Mouse (Mus musculus) hindbrain, embryonic 14.5 days (tissue): Measurements from ENCODE around the gene Fras1. TPM values are rescaled to one million over a fixed set of nuclear protein-coding genes. Genes with fewer than 3 reads are reported as not detected.

Experiments used
- ATAC-seq: fragments of 200-750 bp; cut with Nextera tagmentation; 2 replicates; pipeline ENCODE4 v1.8.0; 2017; ENCODE audit warnings: moderate number of reproducible peaks, mild to moderate bottlenecking, moderate TSS enrichment, moderate library complexity; ENCODE audit not compliant: low FRiP score
- DNase-seq: peaks from one replicate; pipeline ENCODE4 v3.0.0-alpha.2; 2015; ENCODE audit warnings: low spot score
- H3K27ac ChIP-seq: fragments of 300-500 bp; sonication (generic); 2 replicates; pipeline ENCODE4 v1.5.1; 2014; ENCODE audit warnings: mild to moderate bottlenecking, moderate library complexity
- H3K27me3 ChIP-seq: fragments of 300-500 bp; sonication (generic); 2 replicates; pipeline ENCODE4 v1.6.1; 2014; ENCODE audit warnings: mild to moderate bottlenecking, low read length, mixed read lengths; ENCODE audit not compliant: control insufficient read depth, insufficient read depth
- H3K36me3 ChIP-seq: fragments of 300-500 bp; sonication (generic); replicated peaks from 2 replicates; pipeline ENCODE4 v1.6.1; 2014; ENCODE audit not compliant: control insufficient read depth, insufficient read depth
- H3K4me1 ChIP-seq: fragments of 300-500 bp; sonication (generic); replicated peaks from 2 replicates; pipeline ENCODE4 v1.6.1; 2014; ENCODE audit warnings: antibody characterized with exemption, low read length, mixed read lengths; ENCODE audit not compliant: control insufficient read depth, insufficient read depth
- H3K4me2 ChIP-seq: fragments of 300-500 bp; sonication (generic); replicated peaks from 2 replicates; pipeline ENCODE4 v1.6.1; 2014; ENCODE audit warnings: mild to moderate bottlenecking, moderate library complexity
- H3K4me3 ChIP-seq: fragments of 300-500 bp; sonication (generic); replicated peaks from 2 replicates; pipeline ENCODE4 v1.5.1; 2014; ENCODE audit warnings: mild to moderate bottlenecking, low read length
- H3K9ac ChIP-seq: fragments of 300-500 bp; sonication (generic); 2 replicates; pipeline ENCODE4 v1.6.1; 2014
- H3K9me3 ChIP-seq: fragments of 300-500 bp; sonication (generic); 2 replicates; pipeline ENCODE4 v1.6.1; 2016; ENCODE audit warnings: low read length; ENCODE audit not compliant: control insufficient read depth
- WGBS: fragments of 180-500 bp; shearing (Covaris S2); extraction: QIAGEN DNeasy Blood & Tissue Kit; methylation state at CpG from one replicate; pipeline ENCODE4 v1.1.7; 2014; 5-methylcytosine and 5-hydroxymethylcytosine counted together
- polyA plus RNA-seq: library from polyadenylated mRNA; unstranded; fragments of >200 nt; fragmentation: Nextera tagmentation; extraction: Ambion mirVana; gene quantifications from 2 replicates; pipeline ENCODE4 v1.2.1, GENCODE M21; 2014

Gene Fras1
- polyA plus RNA-seq, 1 experiment from 2014 or later, result 9.8 TPM

- ATAC-seq, result no peak
- 82% methylated on average over 4 of the region's 4 CpGs for WGBS
- Histone ChIP-seq H3K27me3 (no peaks in the 10 kb centered on the region), H3K9ac (no peak overlapping the region), H3K4me1 (no peaks in the 10 kb centered on the region), H3K9me3 (no peaks in the 10 kb centered on the region), H3K36me3 (no peaks in the 10 kb centered on the region), H3K27ac (no peak overlapping the region), H3K4me3 (no peak overlapping the region), H3K4me2 (no peak overlapping the region)
- no peak for DNase-seq
Measured at GRCm38 (mm10) chr5:96459605-96460004, 85.8 kb downstream of the Fras1 start.

- Histone ChIP-seq H3K36me3 (no peaks in the 10 kb centered on the region), H3K27ac (no peak overlapping the region), H3K9ac (no peak overlapping the region), H3K4me1 (no peaks in the 10 kb centered on the region), H3K9me3 (no peaks in the 10 kb centered on the region), H3K27me3 (no peaks in the 10 kb centered on the region), H3K4me2 (no peak overlapping the region), H3K4me3 (no peak overlapping the region)
- 100% methylated on average over 2 of the region's 2 CpGs for WGBS
- ATAC-seq (no peak), DNase-seq (no peak)
Measured at GRCm38 (mm10) chr5:96462197-96462596, 88.4 kb downstream of the Fras1 start.

GRCm38 (mm10) chr5:96466461-96466860 is 92.7 kb downstream of the Fras1 start:
- Histone ChIP-seq H3K4me2 (no peak overlapping the region), H3K27me3 (no peaks in the 10 kb centered on the region)
- 49% methylated on average over 7 of the region's 7 CpGs for WGBS

DNA sequence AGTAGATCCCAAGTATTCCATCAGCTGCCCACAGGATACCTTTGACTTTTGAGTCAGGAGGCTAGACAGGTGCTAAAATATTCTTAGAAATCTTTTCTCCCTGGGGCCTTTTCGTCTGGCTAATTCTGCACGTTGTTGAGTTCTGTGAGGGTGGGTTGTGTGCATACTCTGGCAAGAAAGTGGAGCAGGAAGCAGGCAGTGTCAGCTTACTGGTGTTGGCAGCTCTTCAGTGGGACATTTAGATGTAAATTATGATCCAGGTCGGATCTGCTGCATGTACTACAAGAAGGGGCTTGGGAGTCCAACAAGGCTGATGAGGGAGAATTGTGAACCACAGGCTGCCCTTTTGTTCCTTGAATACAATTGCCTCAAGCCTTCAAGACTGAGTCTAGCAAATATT is 98.2 kb downstream of the Fras1 start:
- Histone ChIP-seq H3K4me2 (no peak overlapping the region), H3K27me3 (no peaks in the 10 kb centered on the region), H3K9me3 (no peaks in the 10 kb centered on the region), H3K9ac (no peak overlapping the region), H3K36me3 (no peaks in the 10 kb centered on the region), H3K4me1 (no peaks in the 10 kb centered on the region), H3K27ac (no peak overlapping the region), H3K4me3 (no peak overlapping the region)
- DNase-seq (no peak), ATAC-seq (no peak)
- WGBS, result 42% methylated on average over 3 of the region's 3 CpGs

More at GRCm38 (mm10) chr5:96466461-96466860, 92.7 kb downstream of the Fras1 start:
- H3K4me3 ChIP-seq, result no peak overlapping the region
- no peak overlapping the region for H3K27ac ChIP-seq
- H3K4me1 ChIP-seq, result no peaks in the 10 kb centered on the region
- no peaks in the 10 kb centered on the region for H3K9me3 ChIP-seq
- no peak overlapping the region for H3K9ac ChIP-seq
- no peak for ATAC-seq
- no peaks in the 10 kb centered on the region for H3K36me3 ChIP-seq
- DNase-seq, result no peak

DNA sequence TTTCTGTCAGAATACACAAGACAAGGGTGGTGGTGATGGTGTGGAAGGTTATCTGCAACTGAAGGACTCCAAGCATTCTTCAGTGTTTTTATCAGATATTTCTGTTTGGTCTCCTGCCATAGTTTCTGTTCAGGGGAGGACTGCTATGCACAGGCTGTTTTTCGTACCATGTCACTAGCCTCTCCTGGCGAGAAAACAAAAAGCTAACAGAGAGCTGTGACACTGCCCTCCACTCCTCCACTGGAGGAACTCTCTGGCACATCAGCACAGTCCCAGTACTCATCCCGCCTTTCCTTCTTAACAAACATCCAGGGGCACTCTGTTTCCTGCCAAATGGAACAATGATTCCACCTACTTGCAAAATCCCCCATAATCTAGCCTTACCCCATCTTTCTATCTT is 101.7 kb downstream of the Fras1 start:
- Histone ChIP-seq H3K4me3 (no peak overlapping the region), H3K36me3 (no peaks in the 10 kb centered on the region), H3K27me3 (no peaks in the 10 kb centered on the region), H3K9me3 (no peaks in the 10 kb centered on the region), H3K27ac (no peak overlapping the region), H3K9ac (no peak overlapping the region), H3K4me1 (no peaks in the 10 kb centered on the region), H3K4me2 (no peak overlapping the region)
- WGBS, result 88% methylated on average over 3 of the region's 3 CpGs
- ATAC-seq, result no peak
- no peak for DNase-seq

DNA sequence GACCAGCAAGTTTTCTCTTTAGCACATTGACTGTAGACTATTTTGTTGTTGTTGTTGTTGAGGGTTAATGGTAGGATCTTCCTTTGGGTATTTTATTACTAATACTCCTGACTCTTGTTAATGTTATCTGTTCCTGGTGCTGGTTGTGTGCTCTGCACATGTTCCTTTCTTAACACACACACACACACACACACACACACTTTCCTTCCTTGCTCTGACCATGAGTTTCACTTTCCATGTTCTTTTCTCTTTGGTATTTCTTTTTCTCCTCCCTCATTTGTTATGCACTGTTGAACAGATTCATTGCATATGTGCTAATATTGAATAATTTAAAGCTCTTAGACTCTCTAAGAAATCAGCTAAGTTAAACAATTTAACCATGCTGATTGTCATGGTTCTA is 105.2 kb downstream of the Fras1 start:
- Histone ChIP-seq H3K27ac (no peak overlapping the region), H3K27me3 (no peaks in the 10 kb centered on the region), H3K4me1 (no peaks in the 10 kb centered on the region), H3K4me3 (no peak overlapping the region), H3K9ac (no peak overlapping the region), H3K9me3 (no peaks in the 10 kb centered on the region), H3K4me2 (no peak overlapping the region), H3K36me3 (no peaks in the 10 kb centered on the region)
- no peak for ATAC-seq
- DNase-seq, result no peak

- Histone ChIP-seq H3K4me2 (no peak overlapping the region), H3K27ac (no peak overlapping the region), H3K4me3 (no peak overlapping the region), H3K9ac (no peak overlapping the region), H3K9me3 (no peaks in the 10 kb centered on the region), H3K4me1 (no peaks in the 10 kb centered on the region), H3K27me3 (no peaks in the 10 kb centered on the region), H3K36me3 (no peaks in the 10 kb centered on the region)
- 94% methylated on average over 2 of the region's 2 CpGs for WGBS
- ATAC-seq (no peak), DNase-seq (no peak)
Measured at GRCm38 (mm10) chr5:96481159-96481558, 107.4 kb downstream of the Fras1 start.

GRCm38 (mm10) chr5:96482054-96482453 is 108.3 kb downstream of the Fras1 start:
- Histone ChIP-seq H3K27me3 (no peaks in the 10 kb centered on the region), H3K4me2 (no peak overlapping the region), H3K9me3 (no peaks in the 10 kb centered on the region), H3K9ac (no peak overlapping the region), H3K36me3 (no peaks in the 10 kb centered on the region), H3K4me3 (no peak overlapping the region), H3K27ac (no peak overlapping the region), H3K4me1 (no peaks in the 10 kb centered on the region)
- no peak for DNase-seq
- no peak for ATAC-seq
- WGBS, result 87% methylated on average over 4 of the region's 4 CpGs

- no peak overlapping the region for H3K27ac ChIP-seq
- H3K9ac ChIP-seq, result no peak overlapping the region
- H3K4me1 ChIP-seq, result no peaks in the 10 kb centered on the region
- no peaks in the 10 kb centered on the region for H3K27me3 ChIP-seq
- WGBS, result 90% methylated on average over 1 of the region's 1 CpGs
- H3K4me2 ChIP-seq, result no peak overlapping the region
- DNase-seq, result no peak
- H3K36me3 ChIP-seq, result no peaks in the 10 kb centered on the region
- no peaks in the 10 kb centered on the region for H3K9me3 ChIP-seq
- ATAC-seq, result no peak
- H3K4me3 ChIP-seq, result no peak overlapping the region
Measured at GRCm38 (mm10) chr5:96492497-96492896, 118.7 kb downstream of the Fras1 start.

DNA sequence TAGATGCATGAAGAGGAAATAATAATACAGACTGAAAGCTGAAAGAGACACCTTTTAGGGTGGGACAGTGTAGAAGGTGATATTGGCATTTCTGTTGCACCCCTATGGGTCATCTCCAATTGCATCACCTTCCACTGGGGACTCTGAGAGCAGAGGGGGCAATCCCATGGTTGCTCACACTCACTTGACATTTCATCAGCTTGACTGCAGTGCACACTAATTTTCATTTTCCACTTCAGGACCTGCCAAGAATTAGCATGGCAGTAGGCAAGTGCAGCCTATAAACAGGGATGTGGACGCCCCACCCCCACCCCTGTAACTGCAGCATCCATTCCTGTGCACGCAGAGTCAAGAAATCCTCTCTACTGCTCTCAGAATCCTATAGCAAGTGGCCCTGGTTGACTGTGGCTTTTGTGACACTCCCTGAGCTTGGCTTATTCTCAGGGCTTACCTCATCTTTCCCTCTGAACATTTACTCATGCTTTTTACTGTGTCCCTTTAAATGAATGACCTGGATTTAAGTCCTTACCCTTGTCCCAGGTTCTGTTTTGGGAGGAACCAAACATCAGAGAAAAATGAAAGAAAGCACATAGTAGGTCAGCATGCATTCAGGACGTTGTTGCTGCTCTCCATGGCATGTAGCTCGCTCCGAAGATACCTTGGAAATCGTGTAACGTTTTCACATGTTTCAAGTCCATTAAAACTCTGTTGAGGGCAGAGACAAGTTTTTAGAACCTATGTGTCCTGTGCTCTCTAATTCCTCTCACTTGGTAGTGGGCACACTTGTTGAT is 120.9 kb downstream of the Fras1 start:
- DNase-seq (no peak), ATAC-seq (no peak)
- Histone ChIP-seq H3K4me2 (no peak overlapping the region), H3K4me3 (no peak overlapping the region), H3K4me1 (no peaks in the 10 kb centered on the region), H3K9me3 (no peaks in the 10 kb centered on the region), H3K9ac (no peak overlapping the region), H3K27ac (no peak overlapping the region), H3K36me3 (no peaks in the 10 kb centered on the region), H3K27me3 (no peaks in the 10 kb centered on the region)
- 91% methylated on average over 7 of the region's 7 CpGs for WGBS
